Mouse (Mus musculus) heart, adult 2 months (tissue): ENCODE results near the gene Plce1.

Source experiments
- CTCF ChIP-seq: fragments of 200-600 bp; IDR thresholded peaks from 2 replicates; pipeline ENCODE4 v1.8.1; 2022; ENCODE audit warnings: antibody characterized with exemption, mild to moderate bottlenecking, moderate library complexity
- POLR2A ChIP-seq: fragments of 200-500 bp; IDR thresholded peaks from 2 replicates; pipeline ENCODE4 v1.6.1; 2011; ENCODE audit warnings: mild to moderate bottlenecking, low read depth, low read length, control low read depth; ENCODE audit not compliant: insufficient read depth

DNA sequence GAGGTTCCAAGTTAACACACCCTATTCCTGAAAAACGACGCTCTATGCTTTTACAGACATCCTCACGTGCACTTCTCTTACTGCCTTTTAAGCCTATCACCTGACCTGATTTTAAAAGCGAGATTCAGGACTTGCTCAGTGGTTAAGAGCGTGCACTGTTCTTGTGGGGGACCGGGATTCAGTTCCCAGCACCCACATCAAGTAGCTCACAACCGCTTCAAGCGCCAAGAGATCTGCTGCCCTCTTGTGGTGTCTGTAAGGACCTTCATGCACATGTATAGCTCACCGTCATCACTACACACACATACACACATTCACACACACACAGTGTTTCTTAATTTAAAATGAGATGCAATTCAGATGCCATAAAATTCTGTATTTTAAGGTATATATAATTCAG lies 21.9 kb upstream of the Plce1 start:
- no peak for TF ChIP-seq POLR2A
- no peak for TF ChIP-seq CTCF
